Mouse (Mus musculus) MEL (cell line): ENCODE data around the gene Cemip.

Experiments used
- CTCF ChIP-seq, 3 experiments: IDR thresholded peaks in 2 of 3; conservative IDR thresholded peaks in 1 of 3; 2 replicates each; pipeline ENCODE4 v1.5.1; 2011 to 2012; ENCODE audit warnings: low read length in 3 of 3, low read depth in 2 of 3, mild to moderate bottlenecking in 2 of 3, improper control_type of control experiment in 1 of 3, inconsistent platforms in 1 of 3, mixed read lengths in 1 of 3, moderate library complexity in 1 of 3; ENCODE audit not compliant: control insufficient read depth in 1 of 3, insufficient read depth in 1 of 3, poor library complexity in 1 of 3, severe bottlenecking in 1 of 3
- EP300 ChIP-seq, 2 experiments: IDR thresholded peaks; 2 replicates each; pipeline ENCODE4 v1.6.1; 2011; ENCODE audit warnings: improper control_type of control experiment in 2 of 2, low read length in 2 of 2, low read depth in 1 of 2, mild to moderate bottlenecking in 1 of 2
- ETS1 ChIP-seq: IDR thresholded peaks from 2 replicates; pipeline ENCODE4 v1.6.1; 2012; ENCODE audit warnings: low read depth, mild to moderate bottlenecking, inconsistent platforms, low read length, improper control_type of control experiment, moderate library complexity
- HCFC1 ChIP-seq: IDR thresholded peaks from 2 replicates; pipeline ENCODE4 v1.6.1; 2012; ENCODE audit warnings: low read depth, mild to moderate bottlenecking, inconsistent platforms, low read length, improper control_type of control experiment, moderate library complexity
- POLR2A ChIP-seq, 2 experiments: IDR thresholded peaks; 2 replicates each; pipeline ENCODE4 v1.6.1; 2011 to 2012; ENCODE audit warnings: low read length in 2 of 2, mild to moderate bottlenecking in 2 of 2, control low read depth in 1 of 2, improper control_type of control experiment in 1 of 2, low read depth in 1 of 2, moderate library complexity in 1 of 2; ENCODE audit not compliant: control insufficient read depth in 1 of 2, insufficient read depth in 1 of 2, poor library complexity in 1 of 2
- POLR2AphosphoS2 ChIP-seq: IDR thresholded peaks from 2 replicates; pipeline ENCODE4 v1.6.1; 2011; ENCODE audit warnings: low read length, improper control_type of control experiment
- RAD21 ChIP-seq: IDR thresholded peaks from 2 replicates; pipeline ENCODE4 v1.6.1; 2011; ENCODE audit warnings: mild to moderate bottlenecking, low read depth, low read length, improper control_type of control experiment
- RCOR1 ChIP-seq: IDR thresholded peaks from 2 replicates; pipeline ENCODE4 v1.6.1; 2012; ENCODE audit warnings: low read depth, mild to moderate bottlenecking, inconsistent platforms, low read length, improper control_type of control experiment
- TBP ChIP-seq: IDR thresholded peaks from 2 replicates; pipeline ENCODE4 v1.8.0; 2011; ENCODE audit warnings: low read depth, low read length, improper control_type of control experiment
- TCF12 ChIP-seq: IDR thresholded peaks from 2 replicates; pipeline ENCODE4 v1.6.1; 2014; ENCODE audit warnings: low read depth, mild to moderate bottlenecking, inconsistent platforms, low read length, improper control_type of control experiment, moderate library complexity
- USF1 ChIP-seq: IDR thresholded peaks from 2 replicates; pipeline ENCODE4 v1.6.1; 2014; ENCODE audit warnings: low read depth, mild to moderate bottlenecking, inconsistent platforms, low read length, improper control_type of control experiment, moderate library complexity
- ZC3H11A ChIP-seq: IDR thresholded peaks from 2 replicates; pipeline ENCODE4 v1.6.1; 2012; ENCODE audit warnings: low read depth, mild to moderate bottlenecking, inconsistent platforms, low read length, improper control_type of control experiment
- ZMIZ1 ChIP-seq: IDR thresholded peaks from 2 replicates; pipeline ENCODE4 v1.6.1; 2012; ENCODE audit warnings: low read depth, mild to moderate bottlenecking, inconsistent platforms, low read length, improper control_type of control experiment, moderate library complexity

DNA sequence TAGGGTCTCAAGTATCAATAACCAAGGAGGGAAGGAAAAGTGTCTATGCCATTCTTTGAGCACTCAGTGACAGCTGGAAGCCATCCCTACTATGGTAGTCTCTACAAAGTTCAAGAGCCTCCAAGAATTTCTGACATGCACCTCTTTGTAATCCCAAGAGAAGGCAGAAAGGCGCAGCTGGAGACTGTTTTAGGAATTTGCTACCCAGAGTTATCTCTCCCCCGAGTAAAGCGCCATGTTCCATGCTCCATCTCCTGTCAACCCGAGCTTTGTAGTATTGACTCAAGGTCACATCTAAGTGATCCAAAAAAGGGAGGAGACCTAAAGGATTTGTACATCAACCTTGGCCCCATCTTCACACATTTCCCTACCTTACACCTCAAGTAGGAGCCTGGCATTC, 40.8 kb downstream of the Cemip start:
- no peak for TF ChIP-seq POLR2AphosphoS2
- TF ChIP-seq USF1 = no peak
- TF ChIP-seq EP300 (IDR thresholded peaks at IDR 0.05; ENCODE audit: low read depth in 1 of 2, low read length in 2 of 2) = no peak
- no peak for TF ChIP-seq RAD21
- no peak for TF ChIP-seq RCOR1
- TF ChIP-seq ZMIZ1 = no peak
- TF ChIP-seq POLR2A (IDR thresholded peaks at IDR 0.05; ENCODE audit: control insufficient read depth in 1 of 2, insufficient read depth in 1 of 2, low read depth in 1 of 2, low read length in 2 of 2, poor library complexity in 1 of 2) = no peak
- TF ChIP-seq TCF12 = no peak
- no peak for TF ChIP-seq CTCF (IDR thresholded peaks at IDR 0.05 in 2 of 3, conservative IDR thresholded peaks at IDR 0.05 in 1 of 3; ENCODE audit: control insufficient read depth in 1 of 3, insufficient read depth in 1 of 3, low read depth in 2 of 3, low read length in 3 of 3, poor library complexity in 1 of 3, severe bottlenecking in 1 of 3)
- TF ChIP-seq HCFC1 = no peak
- no peak for TF ChIP-seq ETS1
- TF ChIP-seq ZC3H11A = no peak
- TF ChIP-seq TBP = no peak
